Mouse (Mus musculus): Measurements from ENCODE around the gene Ypel2. TPM values are rescaled to one million over a fixed set of nuclear protein-coding genes. Genes with fewer than 3 reads are reported as not detected.

Ypel2 gene
- polyA plus RNA-seq, 1 experiment = 1.5 TPM

DNA sequence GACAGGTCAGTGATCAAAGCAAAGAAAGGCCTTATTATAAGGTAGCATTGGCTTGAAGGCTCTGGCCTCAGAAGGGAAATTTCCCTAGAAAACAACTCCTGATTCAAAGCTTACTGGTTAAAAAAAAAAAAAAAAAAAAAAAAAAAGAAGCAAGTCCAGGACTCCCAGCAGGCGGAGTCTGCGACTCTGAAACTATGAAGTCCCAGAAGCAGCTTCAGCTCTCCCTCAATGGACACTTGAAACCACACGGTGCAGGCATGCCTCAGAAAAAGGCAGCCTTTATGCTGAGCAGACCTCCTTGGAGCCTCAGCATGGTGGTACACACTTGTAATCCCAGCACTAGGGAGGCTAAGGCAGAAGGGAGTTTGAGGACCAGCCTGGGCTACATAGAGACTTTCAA, 97.9 kb downstream of the Ypel2 start:
- Histone ChIP-seq H3K79me2 (ENCODE audit: control insufficient read depth, insufficient read depth) (no peaks in the 10 kb centered on the region), H3K4me3 (no peak overlapping the region), H3K36me3 (ENCODE audit: control insufficient read depth, insufficient read depth) (no peaks in the 10 kb centered on the region), H3ac (ENCODE audit: control insufficient read depth, insufficient read length) (no peak overlapping the region), H3K27me3 (ENCODE audit: control insufficient read depth, insufficient read depth, insufficient read length) (no peaks in the 10 kb centered on the region), H3K4me2 (ENCODE audit: low read depth) (peak overlapping the region; percentile 3)
- TF ChIP-seq TCF12 (IDR thresholded peaks at IDR 0.05; ENCODE audit: insufficient read depth, poor library complexity, severe bottlenecking) (no peak), SRF (IDR thresholded peaks at IDR 0.05; ENCODE audit: control insufficient read depth, insufficient read length, low read depth) (no peak), E2F4 (IDR thresholded peaks at IDR 0.05; ENCODE audit: insufficient read depth) (no peak), REST (IDR thresholded peaks at IDR 0.05; ENCODE audit: insufficient read depth, insufficient read length) (no peak), MYOD1 (IDR thresholded peaks at IDR 0.05; ENCODE audit: control insufficient read depth in 1 of 3, insufficient read length in 2 of 3, low read depth in 2 of 3) (no peak), MYOG (IDR thresholded peaks at IDR 0.05; ENCODE audit: control insufficient read depth in 1 of 3, insufficient read depth in 1 of 3, insufficient read length in 2 of 3, low read depth in 2 of 3) (no peak), CEBPB (IDR thresholded peaks at IDR 0.05; ENCODE audit: insufficient read depth, poor library complexity, severe bottlenecking) (no peak), POLR2A (IDR thresholded peaks at IDR 0.05; ENCODE audit: insufficient read length, low read depth) (no peak), MAX (IDR thresholded peaks at IDR 0.05; ENCODE audit: low read depth) (no peak), POLR2AphosphoS2 (IDR thresholded peaks at IDR 0.05; ENCODE audit: insufficient read length, low read depth) (no peak), USF1 (IDR thresholded peaks at IDR 0.05; ENCODE audit: low read depth) (no peak), TCF3 (IDR thresholded peaks at IDR 0.05; ENCODE audit: insufficient read length, low read depth) (no peak)

- TF ChIP-seq POLR2AphosphoS2 (IDR thresholded peaks at IDR 0.05; ENCODE audit: insufficient read length, low read depth) (no peak), TCF3 (IDR thresholded peaks at IDR 0.05; ENCODE audit: insufficient read length, low read depth) (no peak), SRF (IDR thresholded peaks at IDR 0.05; ENCODE audit: control insufficient read depth, insufficient read length, low read depth) (peak; percentile 95), POLR2A (IDR thresholded peaks at IDR 0.05; ENCODE audit: insufficient read length, low read depth) (no peak), CEBPB (IDR thresholded peaks at IDR 0.05; ENCODE audit: insufficient read depth, poor library complexity, severe bottlenecking) (no peak)
- Histone ChIP-seq H3K4me2 (ENCODE audit: low read depth) (peak overlapping the region; percentile 3), H3K27me3 (ENCODE audit: control insufficient read depth, insufficient read depth, insufficient read length) (no peaks in the 10 kb centered on the region), H3ac (ENCODE audit: control insufficient read depth, insufficient read length) (no peak overlapping the region), H3K36me3 (ENCODE audit: control insufficient read depth, insufficient read depth) (no peaks in the 10 kb centered on the region), H3K79me2 (ENCODE audit: control insufficient read depth, insufficient read depth) (no peaks in the 10 kb centered on the region), H3K4me3 (no peak overlapping the region)
These were observed 98.4 kb downstream of the Ypel2 start for GRCm38 (mm10) chr11:86895156-86895555.

DNA sequence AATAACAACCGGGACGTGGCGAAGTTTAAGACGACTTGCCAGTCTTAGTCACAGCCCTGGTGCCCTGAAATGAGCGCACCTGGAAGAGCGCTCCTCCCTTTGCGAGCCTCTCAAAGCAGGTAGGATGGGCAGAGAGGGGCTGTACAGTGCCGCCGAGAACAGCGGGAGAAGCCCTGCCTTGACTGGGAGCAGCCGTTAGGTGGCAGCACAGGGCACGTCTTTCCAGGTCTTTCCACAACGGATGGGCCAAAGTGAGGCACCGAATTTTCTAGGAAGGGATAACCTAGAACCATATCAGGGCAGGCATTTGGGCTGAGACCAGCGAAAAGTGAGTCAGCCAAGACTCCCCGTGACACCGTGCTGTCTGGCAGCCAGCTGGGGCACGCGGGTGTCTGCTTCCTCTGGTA, 99.3 kb downstream of the Ypel2 start:
- peak overlapping the region; percentile 49 for H3K4me2 ChIP-seq (ENCODE audit: low read depth)
- no peaks in the 10 kb centered on the region for H3K36me3 ChIP-seq (ENCODE audit: control insufficient read depth, insufficient read depth)
- H3K27me3 ChIP-seq (ENCODE audit: control insufficient read depth, insufficient read depth, insufficient read length) = no peaks in the 10 kb centered on the region
- no peak overlapping the region for H3K4me3 ChIP-seq
- no peak overlapping the region for H3ac ChIP-seq (ENCODE audit: control insufficient read depth, insufficient read length)
- no peak for TF ChIP-seq E2F4 (IDR thresholded peaks at IDR 0.05; ENCODE audit: insufficient read depth)
- TF ChIP-seq MYOD1 (IDR thresholded peaks at IDR 0.05; ENCODE audit: control insufficient read depth in 1 of 3, insufficient read length in 2 of 3, low read depth in 2 of 3) = no peak
- no peak for TF ChIP-seq POLR2AphosphoS2 (IDR thresholded peaks at IDR 0.05; ENCODE audit: insufficient read length, low read depth)
- TF ChIP-seq TCF3 (IDR thresholded peaks at IDR 0.05; ENCODE audit: insufficient read length, low read depth) = no peak
- TF ChIP-seq CEBPB (IDR thresholded peaks at IDR 0.05; ENCODE audit: insufficient read depth, poor library complexity, severe bottlenecking) = no peak
- peak; percentile 55 for TF ChIP-seq SRF (IDR thresholded peaks at IDR 0.05; ENCODE audit: control insufficient read depth, insufficient read length, low read depth)
- TF ChIP-seq MYOG (IDR thresholded peaks at IDR 0.05; ENCODE audit: control insufficient read depth in 1 of 3, insufficient read depth in 1 of 3, insufficient read length in 2 of 3, low read depth in 2 of 3) = peak in 1 of 3 experiments; percentile 31
- H3K79me2 ChIP-seq (ENCODE audit: control insufficient read depth, insufficient read depth) = no peaks in the 10 kb centered on the region

DNA sequence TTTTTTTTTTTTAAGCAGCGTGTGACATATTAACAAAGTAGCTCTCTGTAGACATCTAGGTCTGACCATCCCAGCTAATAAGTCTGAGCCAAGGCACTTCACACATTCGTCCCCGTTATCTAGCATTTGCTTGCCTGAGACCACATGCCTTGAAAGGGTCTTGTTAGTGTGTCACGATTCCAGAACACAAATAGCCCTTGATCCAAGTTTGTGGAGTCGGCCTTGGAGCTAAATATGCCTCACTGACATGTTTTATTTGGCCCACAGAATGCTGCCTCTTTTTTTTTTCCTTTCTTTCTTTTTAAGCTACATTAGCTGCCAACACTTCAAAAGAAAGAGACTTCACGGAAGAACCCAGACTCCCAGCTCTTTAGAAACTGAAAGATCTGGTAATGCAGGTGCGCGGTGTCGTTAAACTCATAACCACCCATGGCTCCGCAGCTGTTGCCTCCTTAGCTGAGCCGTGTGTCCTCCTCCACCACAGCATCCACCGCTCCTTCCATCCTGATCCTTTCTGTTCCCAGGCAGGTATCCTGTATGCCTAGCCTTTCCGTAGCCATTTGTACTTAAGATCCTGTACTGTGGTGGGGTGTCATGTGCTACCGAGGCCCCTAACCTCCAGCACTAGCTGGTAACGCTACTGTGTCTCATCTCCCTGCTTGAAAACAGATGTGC, 100.4 kb downstream of the Ypel2 start:
- no peak overlapping the region for H3K4me2 ChIP-seq (ENCODE audit: low read depth)
- TF ChIP-seq SRF (IDR thresholded peaks at IDR 0.05; ENCODE audit: control insufficient read depth, insufficient read length, low read depth) = no peak
- peak in 2 of 3 experiments; percentile 9 to 14 for TF ChIP-seq MYOD1 (IDR thresholded peaks at IDR 0.05; ENCODE audit: control insufficient read depth in 1 of 3, insufficient read length in 2 of 3, low read depth in 2 of 3)
- H3K4me3 ChIP-seq = no peak overlapping the region
- no peak overlapping the region for H3ac ChIP-seq (ENCODE audit: control insufficient read depth, insufficient read length)
- no peaks in the 10 kb centered on the region for H3K27me3 ChIP-seq (ENCODE audit: control insufficient read depth, insufficient read depth, insufficient read length)
- H3K36me3 ChIP-seq (ENCODE audit: control insufficient read depth, insufficient read depth) = no peaks in the 10 kb centered on the region
- H3K79me2 ChIP-seq (ENCODE audit: control insufficient read depth, insufficient read depth) = no peaks in the 10 kb centered on the region

Other genes starting within 250 kb of the Ypel2 start
- gene Cltc, start 236.1 kb downstream of the Ypel2 start, polyA plus RNA-seq (2012; fragmentation: generic; extraction: Trizol) = 86.1 TPM
- 12.5 TPM for gene Dhx40, start 186.0 kb downstream of the Ypel2 start, polyA plus RNA-seq (2012; fragmentation: generic; extraction: Trizol)
- gene Gdpd1, start 80.4 kb upstream of the Ypel2 start, polyA plus RNA-seq (2012; fragmentation: generic; extraction: Trizol) = 9.9 TPM
- gene Smg8, start 93.1 kb upstream of the Ypel2 start, polyA plus RNA-seq (2012; fragmentation: generic; extraction: Trizol) = 13.1 TPM
- gene Prr11, start 115.0 kb upstream of the Ypel2 start, polyA plus RNA-seq (2012; fragmentation: generic; extraction: Trizol) = 9.3 TPM
- gene Ska2, start 115.5 kb upstream of the Ypel2 start, polyA plus RNA-seq (2012; fragmentation: generic; extraction: Trizol) = 5.6 TPM
- 6.7 TPM for gene Trim37, start 133.4 kb upstream of the Ypel2 start, polyA plus RNA-seq (2012; fragmentation: generic; extraction: Trizol)